Comparison of ENCODE assay signal across 8 mouse cellular contexts in the genomic region with DNA sequence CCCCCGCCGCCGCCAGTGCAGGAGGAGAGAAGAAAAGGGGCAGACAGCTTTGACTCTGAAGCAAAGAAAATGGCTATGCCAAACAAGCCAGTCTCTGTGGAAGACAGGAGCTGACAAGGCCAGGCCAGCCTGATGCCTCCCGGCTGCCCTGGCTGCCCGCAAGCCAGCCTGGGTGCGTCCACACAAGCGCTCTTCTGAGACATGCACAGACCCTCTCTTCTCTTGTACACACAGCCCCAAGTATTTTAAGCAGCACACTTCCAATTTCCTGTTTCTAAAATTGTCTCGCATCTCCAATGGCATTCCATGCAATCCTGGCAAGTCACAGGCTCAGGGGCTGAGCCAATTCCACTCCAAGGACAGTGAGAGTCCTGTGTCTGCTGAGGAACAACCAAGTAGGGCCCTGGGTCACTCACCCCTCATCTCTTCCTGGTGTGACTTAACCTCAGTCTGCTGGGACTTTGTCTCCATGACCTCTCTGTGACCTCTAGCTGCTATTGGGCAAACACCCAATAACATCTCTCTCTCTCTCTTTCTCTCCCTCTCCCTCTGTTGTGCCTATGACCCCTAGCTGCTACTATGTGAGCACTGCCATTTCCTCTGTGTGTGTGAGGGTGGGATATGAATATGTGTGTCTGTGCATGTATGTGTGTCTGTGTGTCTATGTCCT.
A peak's percentile ranks its signal among the peaks of the same experiment; 100 is the strongest.
DNase-seq lines count a peak whose midpoint lies in the region; ATAC-seq and TF ChIP-seq lines count a peak whose summit lies in the region.

No protein-coding gene starts in this region.

- peak; percentile 36 for DNase-seq in 3T3-L1 (ENCODE audit: low read depth, low spot score)
- DNase-seq in Patski (ENCODE audit: low read depth, low spot score) = no peak
- DNase-seq in gastrocnemius, adult 2 months = peak; percentile 61
- DNase-seq in hindbrain, postnatal 0 days (ENCODE audit: low spot score) = peak; percentile 40
- DNase-seq in thymus, postnatal 14 days = no peak
- no peak for DNase-seq in spleen, postnatal 14 days (ENCODE audit: low spot score in 2 of 2)

- 17% methylated on average over 8 of the region's 8 CpGs for WGBS in hindbrain, postnatal 0 days
- WGBS in limb, embryonic 15.5 days = 30% methylated on average over 8 of the region's 8 CpGs
- 19% methylated on average over 8 of the region's 8 CpGs for WGBS in midbrain, embryonic 15.5 days

- intact Hi-C loops in gastrocnemius, adult 2 months (cut with DNase I) = loop anchor here (2.0 kb wide), 1 partner anchor 41 kb away; no protein-coding TSS in a partner anchor

- peak; percentile 62 for ATAC-seq in Patski
- ATAC-seq in hindbrain, postnatal 0 days = peak; percentile 77
- ATAC-seq in limb, embryonic 15.5 days (ENCODE audit: insufficient number of reproducible peaks, low FRiP score, low TSS enrichment, low read depth) = peak; percentile 48; the same call in 1 of the 2 replicates
- ATAC-seq in midbrain, embryonic 15.5 days (replicated peaks) = peak; percentile 65

- no peaks in the 10 kb centered on the region for H3K36me3 ChIP-seq in hindbrain, postnatal 0 days (ENCODE audit: insufficient read depth, low read length)
- H3K36me3 ChIP-seq in limb, embryonic 15.5 days = no peaks in the 10 kb centered on the region
- no peaks in the 10 kb centered on the region for H3K36me3 ChIP-seq in midbrain, embryonic 15.5 days (replicated peaks)

- peaks cover 26% of the 10 kb centered on the region for H3K4me1 ChIP-seq in hindbrain, postnatal 0 days (ENCODE audit: insufficient read depth, low read length)
- peaks cover 24% of the 10 kb centered on the region for H3K4me1 ChIP-seq in limb, embryonic 15.5 days
- H3K4me1 ChIP-seq in midbrain, embryonic 15.5 days = peaks cover 28% of the 10 kb centered on the region

- peak overlapping the region; percentile 34 for H3K9ac ChIP-seq in hindbrain, postnatal 0 days (replicated peaks; ENCODE audit: low read length)
- H3K9ac ChIP-seq in limb, embryonic 15.5 days = no peak overlapping the region
- H3K9ac ChIP-seq in midbrain, embryonic 15.5 days = no peak overlapping the region

- CTCF ChIA-PET in Patski (lab: Charles Lee) = no interaction called here

- H3K27me3 ChIP-seq in Patski = no peaks in the 10 kb centered on the region
- H3K27me3 ChIP-seq in hindbrain, postnatal 0 days (ENCODE audit: insufficient read depth, low read length) = no peaks in the 10 kb centered on the region
- no peaks in the 10 kb centered on the region for H3K27me3 ChIP-seq in limb, embryonic 15.5 days
- no peaks in the 10 kb centered on the region for H3K27me3 ChIP-seq in midbrain, embryonic 15.5 days (replicated peaks)

- H3K4me2 ChIP-seq in hindbrain, postnatal 0 days (ENCODE audit: low read depth, low read length) = no peak overlapping the region
- no peak overlapping the region for H3K4me2 ChIP-seq in limb, embryonic 15.5 days
- H3K4me2 ChIP-seq in midbrain, embryonic 15.5 days = no peak overlapping the region

- in situ Hi-C loops in Patski (cut with MboI; ENCODE audit: low pct_unique_long_range_greater_than_20kb) = no loop called here

- peak overlapping the region; percentile 30 for H3K4me3 ChIP-seq in gastrocnemius, adult 2 months
- no peak overlapping the region for H3K4me3 ChIP-seq in hindbrain, postnatal 0 days (ENCODE audit: low read length)
- no peak overlapping the region for H3K4me3 ChIP-seq in limb, embryonic 15.5 days
- no peak overlapping the region for H3K4me3 ChIP-seq in midbrain, embryonic 15.5 days

- POLR2A ChIA-PET in Patski (lab: Charles Lee) = no interaction called here

- no peaks in the 10 kb centered on the region for H3K9me3 ChIP-seq in hindbrain, postnatal 0 days (ENCODE audit: low read length)
- H3K9me3 ChIP-seq in limb, embryonic 15.5 days = no peaks in the 10 kb centered on the region
- H3K9me3 ChIP-seq in midbrain, embryonic 15.5 days = no peaks in the 10 kb centered on the region

- peak overlapping the region; percentile 72 for H3K27ac ChIP-seq in gastrocnemius, adult 2 months
- H3K27ac ChIP-seq in hindbrain, postnatal 0 days = peak overlapping the region; percentile 77
- peak overlapping the region; percentile 71 for H3K27ac ChIP-seq in limb, embryonic 15.5 days
- peak overlapping the region; percentile 85 for H3K27ac ChIP-seq in midbrain, embryonic 15.5 days

- no peak for TF ChIP-seq CTCF in Patski (IDR thresholded peaks at IDR 0.05)
- TF ChIP-seq CTCF in gastrocnemius, adult 2 months (IDR thresholded peaks at IDR 0.05) = no peak
- no peak for TF ChIP-seq CTCF in hindbrain, postnatal 0 days (IDR thresholded peaks at IDR 0.05; ENCODE audit: low read depth)

Comparison
In these comparisons a context has a peak if more than half of its experiments do, and no peak if none do; other contexts are left out.
1. DNase-seq: peak in 3T3-L1 (single experiment), gastrocnemius, adult 2 months (single experiment) and hindbrain, postnatal 0 days (single experiment); none in Patski (single experiment), thymus, postnatal 14 days (single experiment) and spleen, postnatal 14 days (0 of 2).
2. Peak in every context shown above with its lines, with median percentiles within 50 percentile points of each other: ATAC-seq and H3K27ac ChIP-seq.